Mouse (Mus musculus) midbrain, embryonic 13.5 days (tissue): ENCODE measurements at regions not wholly inside any gene's neighbourhood (a gene's known extent, or its start where the extent isn't known, plus 50 kb on each side); places are given as distances from the start of the nearest gene placed in this dataset.

Experiments
- ATAC-seq: fragments of 200-750 bp; cut with Nextera tagmentation; 2 replicates; pipeline ENCODE4 v1.8.0; 2017; ENCODE audit warnings: mild to moderate bottlenecking, moderate TSS enrichment, moderate library complexity
- H3K27ac ChIP-seq: fragments of 300-500 bp; sonication (generic); 2 replicates; pipeline ENCODE4 v1.5.1; 2015; ENCODE audit warnings: inconsistent platforms, mild to moderate bottlenecking, moderate library complexity
- H3K27me3 ChIP-seq: fragments of 300-500 bp; sonication (generic); 2 replicates; pipeline ENCODE4 v1.6.1; 2015; ENCODE audit warnings: mild to moderate bottlenecking, inconsistent platforms
- H3K36me3 ChIP-seq: fragments of 300-500 bp; sonication (generic); 2 replicates; pipeline ENCODE4 v1.6.1; 2015; ENCODE audit warnings: mild to moderate bottlenecking, inconsistent platforms
- H3K4me1 ChIP-seq: fragments of 300-500 bp; sonication (generic); replicated peaks from 2 replicates; pipeline ENCODE4 v1.6.1; 2015; ENCODE audit warnings: inconsistent platforms
- H3K4me2 ChIP-seq: fragments of 300-500 bp; sonication (generic); replicated peaks from 2 replicates; pipeline ENCODE4 v1.6.1; 2015; ENCODE audit warnings: moderate library complexity, mild to moderate bottlenecking, inconsistent platforms
- H3K4me3 ChIP-seq: fragments of 300-500 bp; sonication (generic); replicated peaks from 2 replicates; pipeline ENCODE4 v1.5.1; 2015; ENCODE audit warnings: mild to moderate bottlenecking, inconsistent platforms
- H3K9ac ChIP-seq: fragments of 300-500 bp; sonication (generic); replicated peaks from 2 replicates; pipeline ENCODE4 v1.6.1; 2015; ENCODE audit warnings: mild to moderate bottlenecking, inconsistent platforms
- H3K9me3 ChIP-seq: fragments of 300-500 bp; sonication (generic); 2 replicates; pipeline ENCODE4 v1.6.1; 2016; ENCODE audit warnings: mild to moderate bottlenecking, inconsistent platforms
- WGBS: fragments of 180-500 bp; shearing (Covaris S2); methylation state at CpG from one replicate; pipeline ENCODE4 v1.1.7; 2015; 5-methylcytosine and 5-hydroxymethylcytosine counted together

DNA sequence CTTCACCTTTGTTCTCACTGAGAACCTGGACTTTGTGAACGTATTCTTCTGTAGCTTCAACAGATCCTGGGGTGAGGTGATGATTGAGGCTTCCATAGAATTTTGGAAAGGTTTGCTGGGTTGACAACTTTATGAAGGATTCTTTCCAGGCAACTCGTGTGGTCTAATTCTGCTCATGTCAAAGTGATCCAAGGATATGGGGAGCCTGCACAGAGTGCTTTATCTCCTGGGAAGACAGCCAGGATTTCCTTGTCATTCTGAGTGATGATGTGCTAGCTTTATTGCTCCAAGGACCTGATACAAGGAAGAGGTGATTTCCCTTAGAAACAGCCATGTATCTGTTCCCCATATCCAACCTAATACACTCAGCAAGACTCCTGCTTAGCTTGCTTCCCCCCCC is 63.0 kb upstream of the Kif16b start:
- WGBS: 82% methylated on average over 2 of the region's 2 CpGs
- H3K4me3 ChIP-seq: no peak overlapping the region
- no peaks in the 10 kb centered on the region for H3K9me3 ChIP-seq
- H3K4me2 ChIP-seq: no peak overlapping the region
- H3K27ac ChIP-seq: no peak overlapping the region
- no peaks in the 10 kb centered on the region for H3K27me3 ChIP-seq
- no peak for ATAC-seq
- H3K36me3 ChIP-seq: no peaks in the 10 kb centered on the region
- no peak overlapping the region for H3K9ac ChIP-seq
- no peaks in the 10 kb centered on the region for H3K4me1 ChIP-seq

GRCm38 (mm10) chr2:142967250-142967649 is 65.9 kb upstream of the Kif16b start:
- H3K9me3 ChIP-seq: no peaks in the 10 kb centered on the region
- H3K4me3 ChIP-seq: no peak overlapping the region
- no peaks in the 10 kb centered on the region for H3K27me3 ChIP-seq
- H3K27ac ChIP-seq: no peak overlapping the region
- no peaks in the 10 kb centered on the region for H3K36me3 ChIP-seq
- 0 out of 2 replicates have a peak, but pooled peaks have one; percentile 34 for ATAC-seq
- H3K4me1 ChIP-seq: no peaks in the 10 kb centered on the region
- H3K4me2 ChIP-seq: no peak overlapping the region
- H3K9ac ChIP-seq: no peak overlapping the region
- WGBS: 21% methylated on average over 4 of the region's 4 CpGs

GRCm38 (mm10) chr2:142980771-142981170 is 79.4 kb upstream of the Kif16b start:
- H3K4me2 ChIP-seq: no peak overlapping the region
- no peak overlapping the region for H3K9ac ChIP-seq
- H3K36me3 ChIP-seq: no peaks in the 10 kb centered on the region
- no peaks in the 10 kb centered on the region for H3K27me3 ChIP-seq
- 29% methylated on average over 4 of the region's 4 CpGs for WGBS
- ATAC-seq: peak; percentile 83
- no peaks in the 10 kb centered on the region for H3K9me3 ChIP-seq
- H3K4me3 ChIP-seq: no peak overlapping the region
- peaks cover 13% of the 10 kb centered on the region for H3K4me1 ChIP-seq
- peak overlapping the region; percentile 48 for H3K27ac ChIP-seq

GRCm38 (mm10) chr2:142988691-142989090 is 74.1 kb upstream of the Snrpb2 start:
- Histone ChIP-seq H3K9ac (no peak overlapping the region), H3K9me3 (no peaks in the 10 kb centered on the region), H3K4me1 (no peaks in the 10 kb centered on the region), H3K4me2 (no peak overlapping the region), H3K27ac (no peak overlapping the region), H3K27me3 (no peaks in the 10 kb centered on the region), H3K4me3 (no peak overlapping the region), H3K36me3 (no peaks in the 10 kb centered on the region)
- ATAC-seq: peak; percentile 43; the same call in 1 of the 2 replicates
- 45% methylated on average over 3 of the region's 3 CpGs for WGBS

DNA sequence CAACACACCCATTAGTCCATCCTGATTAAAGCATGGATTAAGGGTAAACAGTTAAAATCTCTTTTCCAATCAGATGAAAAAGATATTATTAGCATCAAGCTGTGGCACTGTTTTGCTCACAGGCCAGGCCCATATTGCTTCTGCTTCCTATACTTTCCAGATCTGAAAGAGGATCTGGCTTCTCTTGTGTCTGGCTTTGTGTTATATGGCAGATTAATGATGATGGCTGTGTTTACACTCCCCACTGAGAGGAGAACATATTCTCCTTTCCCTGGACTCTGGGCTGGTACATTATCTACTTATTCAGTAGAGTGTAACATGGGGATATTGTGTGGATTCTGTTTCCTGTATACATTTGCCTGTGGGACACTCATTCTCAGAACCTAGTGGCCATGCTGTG is 66.8 kb upstream of the Snrpb2 start:
- Histone ChIP-seq H3K27me3 (no peaks in the 10 kb centered on the region), H3K36me3 (no peaks in the 10 kb centered on the region), H3K9ac (no peak overlapping the region), H3K4me3 (no peak overlapping the region), H3K27ac (no peak overlapping the region), H3K4me2 (no peak overlapping the region), H3K4me1 (no peaks in the 10 kb centered on the region), H3K9me3 (no peaks in the 10 kb centered on the region)
- no peak for ATAC-seq

- no peak overlapping the region for H3K4me2 ChIP-seq
- H3K9me3 ChIP-seq: no peaks in the 10 kb centered on the region
- H3K36me3 ChIP-seq: no peaks in the 10 kb centered on the region
- H3K27me3 ChIP-seq: no peaks in the 10 kb centered on the region
- H3K9ac ChIP-seq: no peak overlapping the region
- WGBS: 84% methylated on average over 6 of the region's 6 CpGs
- no peak overlapping the region for H3K27ac ChIP-seq
- no peaks in the 10 kb centered on the region for H3K4me1 ChIP-seq
- H3K4me3 ChIP-seq: no peak overlapping the region
- no peak for ATAC-seq
Observed at GRCm38 (mm10) chr2:143002874-143003273, 60.0 kb upstream of the Snrpb2 start.

DNA sequence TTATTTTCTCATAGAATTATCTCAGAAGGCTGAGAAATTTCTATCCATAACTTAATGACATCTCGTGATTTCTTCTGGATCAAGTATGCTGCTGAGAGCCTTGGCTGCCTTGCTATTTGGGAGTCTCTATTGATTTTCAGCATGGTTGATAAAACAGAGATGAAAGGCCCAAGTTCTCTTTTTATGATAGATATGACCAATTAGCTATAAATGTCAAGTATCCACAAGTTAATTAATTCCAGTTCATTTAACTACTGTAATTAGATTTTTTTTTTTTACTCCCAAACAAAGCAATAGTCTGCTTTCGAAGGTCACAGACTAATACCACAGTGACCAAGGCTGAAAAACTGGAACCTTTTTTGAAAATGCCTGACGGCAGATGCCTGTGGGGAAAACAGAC is 59.5 kb upstream of the Snrpb2 start:
- H3K4me2 ChIP-seq: no peak overlapping the region
- ATAC-seq: no peak
- H3K9ac ChIP-seq: no peak overlapping the region
- no peaks in the 10 kb centered on the region for H3K36me3 ChIP-seq
- 73% methylated on average over 3 of the region's 3 CpGs for WGBS
- no peaks in the 10 kb centered on the region for H3K27me3 ChIP-seq
- no peak overlapping the region for H3K4me3 ChIP-seq
- no peaks in the 10 kb centered on the region for H3K4me1 ChIP-seq
- H3K27ac ChIP-seq: no peak overlapping the region
- H3K9me3 ChIP-seq: no peaks in the 10 kb centered on the region

- Histone ChIP-seq H3K9ac (no peak overlapping the region), H3K4me3 (no peak overlapping the region), H3K36me3 (no peaks in the 10 kb centered on the region), H3K27me3 (no peaks in the 10 kb centered on the region), H3K27ac (no peak overlapping the region), H3K4me1 (no peaks in the 10 kb centered on the region), H3K4me2 (no peak overlapping the region), H3K9me3 (no peaks in the 10 kb centered on the region)
- no peak for ATAC-seq
- 63% methylated on average over 8 of the region's 8 CpGs for WGBS
Observed at GRCm38 (mm10) chr2:143011380-143011779, 51.5 kb upstream of the Snrpb2 start.
